Mouse (Mus musculus) limb, embryonic 11.5 days (tissue): Measurements from ENCODE around the gene Ide. TPM values are rescaled to one million over a fixed set of nuclear protein-coding genes. Genes with fewer than 3 reads are reported as not detected.

Source experiments
- ATAC-seq: fragments of 200-750 bp; cut with Nextera tagmentation; 2 replicates; pipeline ENCODE4 v1.8.0; 2017; ENCODE audit warnings: low read depth; ENCODE audit not compliant: insufficient number of reproducible peaks, low FRiP score, low TSS enrichment
- DNase-seq: peaks from one replicate; pipeline ENCODE4 v3.0.0-alpha.2; 2015; ENCODE audit warnings: low spot score
- H3K27ac ChIP-seq: fragments of 300-500 bp; sonication (generic); replicated peaks from 2 replicates; pipeline ENCODE4 v1.5.1; 2014; ENCODE audit warnings: low read depth, mild to moderate bottlenecking, low read length
- H3K27me3 ChIP-seq: fragments of 300-500 bp; sonication (generic); 2 replicates; pipeline ENCODE4 v1.6.1; 2014; ENCODE audit warnings: mild to moderate bottlenecking, low read length, mixed read lengths; ENCODE audit not compliant: control insufficient read depth, insufficient read depth
- H3K36me3 ChIP-seq: fragments of 300-500 bp; sonication (generic); 2 replicates; pipeline ENCODE4 v1.6.1; 2014; ENCODE audit warnings: mild to moderate bottlenecking, low read length, moderate library complexity, mixed read lengths; ENCODE audit not compliant: control insufficient read depth, insufficient read depth
- H3K4me1 ChIP-seq: fragments of 300-500 bp; sonication (generic); 2 replicates; pipeline ENCODE4 v1.6.1; 2014; ENCODE audit warnings: low read length, mixed read lengths; ENCODE audit not compliant: control insufficient read depth, insufficient read depth
- H3K4me2 ChIP-seq: fragments of 300-500 bp; sonication (generic); 2 replicates; pipeline ENCODE4 v1.6.1; 2014; ENCODE audit warnings: low read depth, mild to moderate bottlenecking, moderate library complexity; ENCODE audit not compliant: severe bottlenecking
- H3K4me3 ChIP-seq: fragments of 300-500 bp; sonication (generic); 2 replicates; pipeline ENCODE4 v1.5.1; 2014; ENCODE audit warnings: low read depth, low read length
- H3K9ac ChIP-seq: fragments of 300-500 bp; sonication (generic); 2 replicates; pipeline ENCODE4 v1.6.1; 2014; ENCODE audit warnings: mild to moderate bottlenecking, low read length
- H3K9me3 ChIP-seq: fragments of 300-500 bp; sonication (generic); 2 replicates; pipeline ENCODE4 v1.6.1; 2016; ENCODE audit warnings: low read length; ENCODE audit not compliant: control insufficient read depth
- WGBS: fragments of 180-500 bp; shearing (Covaris S2); extraction: QIAGEN DNeasy Blood & Tissue Kit; methylation state at CpG from one replicate; pipeline ENCODE4 v1.1.7; 2014; 5-methylcytosine and 5-hydroxymethylcytosine counted together
- polyA plus RNA-seq: library from polyadenylated mRNA; unstranded; fragments of >200 nt; fragmentation: Nextera tagmentation; extraction: Ambion mirVana; gene quantifications from 2 replicates; pipeline ENCODE4 v1.2.1, GENCODE M21; 2014

The Ide gene
- polyA plus RNA-seq, 1 experiment from 2014 or later, result 40.5 TPM

DNA sequence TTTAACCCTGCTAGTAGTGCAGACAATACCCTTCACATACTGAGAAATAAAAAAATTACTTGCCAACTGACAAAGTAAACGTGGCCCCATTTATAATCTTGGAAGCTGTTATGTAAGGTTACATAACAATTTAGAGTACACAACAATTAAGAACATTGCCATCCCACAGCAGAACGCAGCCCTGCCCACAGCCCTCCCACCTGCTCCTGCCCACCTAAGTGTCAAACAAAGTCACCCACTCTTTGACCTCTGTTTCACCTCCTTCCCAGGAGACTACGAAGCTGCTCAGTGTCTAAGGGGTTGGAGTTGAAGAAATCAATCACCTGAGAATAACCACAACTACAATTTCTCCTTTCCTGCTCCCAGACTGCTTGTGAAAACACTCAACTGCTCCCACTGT is 14.1 kb downstream of the Ide start:
- no peak for DNase-seq
- no peak overlapping the region for H3K4me3 ChIP-seq
- no peak overlapping the region for H3K9ac ChIP-seq
- H3K4me2 ChIP-seq, result no peak overlapping the region
- no peaks in the 10 kb centered on the region for H3K9me3 ChIP-seq
- no peaks in the 10 kb centered on the region for H3K36me3 ChIP-seq
- H3K27ac ChIP-seq, result no peak overlapping the region
- WGBS, result 71% methylated on average over 3 of the region's 3 CpGs
- H3K27me3 ChIP-seq, result no peaks in the 10 kb centered on the region
- ATAC-seq, result no peak
- H3K4me1 ChIP-seq, result no peaks in the 10 kb centered on the region

DNA sequence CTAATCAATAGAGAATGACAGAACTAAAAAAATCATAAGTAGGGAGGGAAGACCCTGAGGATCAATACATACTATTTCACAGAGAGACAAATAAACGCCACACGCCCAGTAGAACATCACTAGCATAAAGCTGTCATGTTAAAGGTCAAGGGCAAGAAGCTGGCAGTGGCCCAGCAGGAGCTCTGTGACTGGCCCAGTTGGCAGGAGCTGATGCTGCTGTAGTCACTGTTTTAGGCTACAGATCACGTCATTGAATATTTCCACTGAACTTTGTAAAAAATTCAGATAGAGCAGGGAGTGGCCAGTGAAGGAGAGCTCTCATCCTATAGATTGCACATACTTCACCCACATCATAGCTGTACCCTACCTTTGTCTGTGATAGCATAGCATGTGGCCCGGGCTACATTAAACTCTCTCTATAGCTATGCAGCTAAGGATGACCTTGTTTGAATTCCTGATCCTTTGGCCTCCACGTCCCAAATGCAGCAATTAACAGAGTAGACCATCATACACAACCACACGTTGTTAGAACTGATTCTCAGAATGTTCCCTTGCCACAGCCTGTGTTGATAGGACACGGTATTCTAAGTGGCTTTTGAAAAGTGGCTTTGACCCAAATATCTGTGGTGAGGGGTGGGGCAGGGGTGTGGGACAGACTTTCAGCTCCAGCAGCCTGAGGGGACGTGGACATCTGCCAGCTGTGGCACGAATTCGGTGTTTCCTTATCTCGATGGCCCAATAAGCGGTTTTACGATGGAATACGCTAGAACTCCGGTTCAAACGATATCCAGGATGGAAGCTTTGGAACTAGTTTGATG is 16.6 kb downstream of the Ide start:
- no peak overlapping the region for H3K4me2 ChIP-seq
- no peaks in the 10 kb centered on the region for H3K9me3 ChIP-seq
- H3K4me3 ChIP-seq, result no peak overlapping the region
- H3K27ac ChIP-seq, result no peak overlapping the region
- no peaks in the 10 kb centered on the region for H3K4me1 ChIP-seq
- whole genome bisulfite sequencing, result 90% methylated on average over 16 of the region's 16 CpGs
- no peaks in the 10 kb centered on the region for H3K27me3 ChIP-seq
- DNase-seq (no peak), ATAC-seq (no peak)
- H3K36me3 ChIP-seq, result no peaks in the 10 kb centered on the region
- no peak overlapping the region for H3K9ac ChIP-seq

DNA sequence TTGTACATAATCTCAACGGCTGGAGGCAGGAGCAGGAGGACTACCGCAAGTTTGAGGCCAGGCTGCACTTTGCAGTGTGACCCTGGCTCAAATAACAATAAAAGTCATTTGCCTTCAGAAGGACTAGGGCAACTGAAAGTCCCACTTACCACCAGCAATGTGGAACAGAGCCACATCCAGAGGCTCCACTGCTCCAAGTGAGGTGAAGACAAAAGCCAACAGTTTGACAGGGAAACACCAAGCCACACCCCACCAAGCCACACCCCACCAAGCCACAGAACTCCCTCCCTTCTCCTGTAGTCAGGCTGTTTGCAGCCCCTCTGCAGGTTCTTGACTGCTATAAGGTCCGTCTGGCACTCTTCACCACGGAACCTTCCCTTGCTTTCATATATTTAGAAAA is 20.3 kb downstream of the Ide start:
- H3K27me3 ChIP-seq, result no peaks in the 10 kb centered on the region
- no peak overlapping the region for H3K4me2 ChIP-seq
- H3K9ac ChIP-seq, result no peak overlapping the region
- ATAC-seq (no peak), DNase-seq (no peak)
- 89% methylated on average over 4 of the region's 4 CpGs for WGBS
- H3K4me1 ChIP-seq, result no peaks in the 10 kb centered on the region
- H3K36me3 ChIP-seq, result no peaks in the 10 kb centered on the region
- H3K9me3 ChIP-seq, result no peaks in the 10 kb centered on the region
- H3K4me3 ChIP-seq, result no peak overlapping the region
- H3K27ac ChIP-seq, result no peak overlapping the region

DNA sequence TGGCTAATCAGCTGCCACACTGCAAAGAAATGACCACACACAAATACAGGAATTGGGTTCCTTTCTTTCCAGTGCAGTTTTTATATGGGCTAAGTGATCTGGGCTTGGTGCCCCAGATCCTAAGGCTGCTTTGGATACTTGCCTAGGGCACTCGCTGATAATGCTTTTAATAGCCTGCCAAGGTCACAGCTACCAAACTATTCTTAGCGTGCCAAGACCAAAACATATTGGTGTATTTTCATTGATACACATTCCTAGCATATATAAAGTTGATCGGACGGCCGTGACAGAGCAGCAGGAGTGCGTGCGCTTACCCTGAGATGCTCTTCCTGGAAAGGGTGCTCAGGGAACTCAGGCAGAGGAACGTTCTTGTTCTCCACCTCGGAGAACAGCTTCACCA is 22.6 kb downstream of the Ide start:
- Histone ChIP-seq H3K4me1 (no peaks in the 10 kb centered on the region), H3K27ac (no peak overlapping the region), H3K9me3 (no peaks in the 10 kb centered on the region), H3K4me3 (no peak overlapping the region), H3K36me3 (no peaks in the 10 kb centered on the region), H3K27me3 (no peaks in the 10 kb centered on the region), H3K4me2 (no peak overlapping the region), H3K9ac (no peak overlapping the region)
- DNase-seq (no peak), ATAC-seq (no peak)
- WGBS, result 91% methylated on average over 9 of the region's 9 CpGs

DNA sequence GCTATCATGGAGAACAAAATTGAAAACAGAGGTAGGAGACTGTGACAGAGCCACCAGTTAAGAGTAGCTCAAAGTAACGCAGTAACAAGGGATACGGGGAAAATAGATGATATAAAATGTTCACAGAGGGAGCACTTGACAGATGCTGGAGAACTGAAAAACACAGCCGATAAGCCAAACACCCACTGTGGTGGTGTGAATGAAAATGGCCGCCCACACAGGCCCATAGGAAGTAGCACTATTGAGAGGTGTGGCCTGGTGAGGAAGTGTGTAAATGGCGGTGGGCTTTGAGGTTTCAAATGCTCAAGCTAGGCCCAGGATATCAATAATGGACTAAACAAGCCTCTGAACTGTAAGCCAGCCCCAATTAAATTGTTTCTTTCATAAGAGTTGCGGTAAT is 26.2 kb downstream of the Ide start:
- ATAC-seq (no peak), DNase-seq (no peak)
- Histone ChIP-seq H3K4me3 (no peak overlapping the region), H3K9ac (no peak overlapping the region), H3K27me3 (no peaks in the 10 kb centered on the region), H3K4me2 (no peak overlapping the region), H3K27ac (no peak overlapping the region), H3K36me3 (peaks cover 2% of the 10 kb centered on the region; the same call in 1 of the 2 replicates), H3K9me3 (no peaks in the 10 kb centered on the region), H3K4me1 (no peaks in the 10 kb centered on the region)
- WGBS, result 92% methylated on average over 6 of the region's 6 CpGs

DNA sequence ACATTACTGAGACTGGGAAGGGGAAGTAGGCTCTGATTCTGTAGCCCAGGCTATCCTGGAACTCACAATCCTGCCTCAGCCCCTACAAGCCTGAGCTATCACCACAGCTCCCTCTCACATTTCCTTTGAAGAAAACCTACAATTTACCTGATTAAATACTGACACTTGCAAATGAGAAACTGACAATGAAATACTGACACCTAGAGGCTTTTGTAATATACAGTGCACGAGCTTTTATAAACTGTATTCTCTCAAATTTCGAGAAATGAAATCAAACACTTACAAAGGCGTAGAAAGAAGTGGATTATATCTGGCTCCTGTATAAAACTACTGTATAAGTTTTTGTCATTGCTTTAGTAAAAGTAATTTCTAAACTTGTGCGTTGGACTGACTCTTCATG is 27.5 kb downstream of the Ide start:
- Histone ChIP-seq H3K4me1 (no peaks in the 10 kb centered on the region), H3K4me3 (no peak overlapping the region), H3K9me3 (no peaks in the 10 kb centered on the region), H3K4me2 (no peak overlapping the region), H3K27me3 (no peaks in the 10 kb centered on the region), H3K27ac (no peak overlapping the region), H3K9ac (no peak overlapping the region), H3K36me3 (peaks cover 2% of the 10 kb centered on the region; the same call in 1 of the 2 replicates)
- 91% methylated on average over 4 of the region's 4 CpGs for WGBS
- ATAC-seq (no peak), DNase-seq (no peak)

DNA sequence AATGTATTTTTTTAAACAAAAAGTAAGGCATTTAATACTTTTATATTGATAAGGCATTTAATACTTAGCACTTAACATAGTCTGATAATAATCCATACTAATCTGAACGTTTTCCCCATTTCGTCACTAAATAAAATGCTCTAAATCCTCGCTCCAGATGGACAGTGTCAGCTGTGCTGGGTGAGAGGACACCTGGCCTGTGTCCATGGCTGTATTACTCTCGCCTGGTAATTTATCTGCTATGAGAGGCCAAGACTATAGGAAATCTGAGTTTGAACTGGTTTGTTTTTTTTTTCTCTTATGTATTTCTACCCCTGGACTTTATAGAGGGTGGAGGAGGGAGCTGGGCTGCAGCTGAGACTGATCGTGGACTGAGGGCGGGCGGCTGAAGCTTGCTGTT is 28.7 kb downstream of the Ide start:
- H3K9ac ChIP-seq, result no peak overlapping the region
- no peak overlapping the region for H3K27ac ChIP-seq
- no peak for DNase-seq
- H3K4me1 ChIP-seq, result no peaks in the 10 kb centered on the region
- H3K36me3 ChIP-seq, result peaks cover 2% of the 10 kb centered on the region; the same call in 1 of the 2 replicates
- H3K27me3 ChIP-seq, result no peaks in the 10 kb centered on the region
- no peaks in the 10 kb centered on the region for H3K9me3 ChIP-seq
- WGBS, result 86% methylated on average over 7 of the region's 7 CpGs
- no peak for ATAC-seq
- no peak overlapping the region for H3K4me3 ChIP-seq
- H3K4me2 ChIP-seq, result no peak overlapping the region

DNA sequence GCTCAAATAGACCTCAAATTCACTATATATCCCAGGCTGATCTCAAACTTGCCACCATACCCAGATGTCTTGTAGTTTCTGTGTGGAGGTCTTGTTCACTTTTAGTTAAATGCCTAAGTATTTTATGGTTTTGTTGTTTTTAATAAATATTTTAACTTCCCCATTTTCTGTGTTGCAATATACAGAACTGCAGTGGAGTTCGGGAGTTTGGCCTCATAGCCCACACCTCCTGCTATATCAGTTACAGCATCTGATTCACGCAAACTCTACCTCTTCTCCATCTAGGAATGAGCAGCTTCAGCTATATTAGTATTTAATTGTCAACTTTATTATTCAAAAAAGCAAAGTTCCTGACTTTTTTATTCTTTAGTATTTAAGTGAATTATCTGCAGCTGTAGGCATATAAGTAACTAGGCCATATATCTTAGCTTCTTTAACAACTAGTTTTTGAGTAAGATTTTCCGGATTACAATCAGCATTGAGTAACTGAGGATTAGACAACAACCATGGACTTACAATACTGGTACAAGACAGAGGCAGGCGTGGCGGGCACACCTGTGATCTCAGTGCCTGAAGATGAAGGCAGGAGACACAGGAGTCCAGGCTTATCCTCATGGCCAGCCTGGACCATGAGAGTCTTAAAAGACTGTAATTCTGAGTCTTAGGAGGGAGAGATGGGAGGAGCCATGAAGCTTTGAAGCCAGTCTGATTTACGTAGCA is 29.7 kb downstream of the Ide start:
- no peaks in the 10 kb centered on the region for H3K9me3 ChIP-seq
- WGBS, result 79% methylated on average over 6 of the region's 6 CpGs
- no peak overlapping the region for H3K9ac ChIP-seq
- no peak for ATAC-seq
- H3K4me3 ChIP-seq, result no peak overlapping the region
- H3K4me2 ChIP-seq, result no peak overlapping the region
- H3K27me3 ChIP-seq, result no peaks in the 10 kb centered on the region
- peaks cover 2% of the 10 kb centered on the region; the same call in 1 of the 2 replicates for H3K36me3 ChIP-seq
- H3K4me1 ChIP-seq, result no peaks in the 10 kb centered on the region
- DNase-seq, result no peak
- H3K27ac ChIP-seq, result no peak overlapping the region
